ENCODE assay signal across 12 mouse cellular contexts in genomic region chr2:167949808-167950207, GRCm38 (mm10). TPM values are rescaled to one million over a fixed set of nuclear protein-coding genes. Genes with fewer than 3 reads are reported as not detected.
DNase-seq lines count a peak whose midpoint lies in the region; ATAC-seq and TF ChIP-seq lines count a peak whose summit lies in the region.
"Had no signal": no experiment of that assay in that cellular context is flagged by ENCODE, and none has a peak within 500 bp of the region (broad histone marks: within the 10 kb centered on the region; RNA-seq: fewer than 3 reads in every experiment).

No protein-coding gene starts in this region.

- H3K27me3 ChIP-seq in heart, embryonic 15.5 days, result no peaks in the 10 kb centered on the region
- no peaks in the 10 kb centered on the region for H3K27me3 ChIP-seq in liver, embryonic 15.5 days
- no peaks in the 10 kb centered on the region for H3K27me3 ChIP-seq in liver, postnatal 0 days (ENCODE audit: insufficient read depth, low read length)
- no peaks in the 10 kb centered on the region for H3K27me3 ChIP-seq in limb, embryonic 12.5 days

- ATAC-seq in heart, embryonic 15.5 days (replicated peaks; ENCODE audit: insufficient number of reproducible peaks, insufficient read depth, low FRiP score, low read depth), result no peak
- no peak for ATAC-seq in liver, embryonic 15.5 days (ENCODE audit: insufficient read depth)
- no peak for ATAC-seq in liver, postnatal 0 days
- ATAC-seq in activated CD4-positive, CD25-positive, alpha-beta regulatory T cell, adult 4 months, result peak; percentile 35
- ATAC-seq in limb, embryonic 12.5 days (ENCODE audit: insufficient number of reproducible peaks, insufficient read depth, low FRiP score, low TSS enrichment, low read depth), result no peak
- ATAC-seq: forebrain, embryonic 14.5 days had no signal

- DNase-seq in heart, adult 18-20 months, result no peak
- DNase-seq in liver, postnatal 0 days, result no peak
- no peak for DNase-seq in ovary, postnatal 10 days (ENCODE audit: low spot score)
- DNase-seq in left cerebral cortex, adult 18-20 months (ENCODE audit: low spot score in 2 of 2), result no peak
- DNase-seq: embryo, embryonic 11 days; right cerebral cortex, adult 18-20 months had no signal

- no peaks in the 10 kb centered on the region for H3K36me3 ChIP-seq in heart, embryonic 15.5 days
- no peaks in the 10 kb centered on the region for H3K36me3 ChIP-seq in liver, embryonic 15.5 days (replicated peaks)
- 0 out of 2 replicates have a peak, but pooled peaks cover 2% of the 10 kb centered on the region for H3K36me3 ChIP-seq in liver, postnatal 0 days (replicated peaks; ENCODE audit: insufficient read depth, low read length)
- peaks cover 8% of the 10 kb centered on the region; the same call in 1 of the 2 replicates for H3K36me3 ChIP-seq in limb, embryonic 12.5 days

- H3K4me3 ChIP-seq in heart, embryonic 15.5 days, result no peak overlapping the region
- no peak overlapping the region for H3K4me3 ChIP-seq in liver, embryonic 15.5 days (replicated peaks)
- no peak overlapping the region for H3K4me3 ChIP-seq in liver, postnatal 0 days (ENCODE audit: low read depth, low read length)
- H3K4me3 ChIP-seq in limb, embryonic 12.5 days (replicated peaks), result no peak overlapping the region

- no peak for TF ChIP-seq CTCF in liver, postnatal 0 days (IDR thresholded peaks at IDR 0.05; ENCODE audit: low read depth)

- peaks cover 52% of the 10 kb centered on the region for H3K4me1 ChIP-seq in heart, embryonic 15.5 days (replicated peaks)
- H3K4me1 ChIP-seq in liver, embryonic 15.5 days (replicated peaks), result peaks cover 77% of the 10 kb centered on the region
- peaks cover 63% of the 10 kb centered on the region for H3K4me1 ChIP-seq in liver, postnatal 0 days (ENCODE audit: insufficient read depth)
- peaks cover 26% of the 10 kb centered on the region for H3K4me1 ChIP-seq in limb, embryonic 12.5 days (replicated peaks)

- 63% methylated on average over 2 of the region's 2 CpGs for WGBS in heart, embryonic 15.5 days
- WGBS in liver, embryonic 15.5 days (ENCODE audit: insufficient replicate concordance), result 21% methylated on average over 2 of the region's 2 CpGs
- 44% methylated on average over 2 of the region's 2 CpGs for WGBS in liver, postnatal 0 days (ENCODE audit: insufficient replicate concordance)
- 67% methylated on average over 2 of the region's 2 CpGs for WGBS in limb, embryonic 12.5 days

- peak overlapping the region; percentile 53 for H3K27ac ChIP-seq in heart, embryonic 15.5 days
- peak overlapping the region; percentile 30; the same call in 1 of the 2 replicates for H3K27ac ChIP-seq in liver, embryonic 15.5 days (replicated peaks)
- no peak overlapping the region for H3K27ac ChIP-seq in liver, postnatal 0 days (ENCODE audit: low read depth)
- peak overlapping the region; percentile 23; the same call in 1 of the 2 replicates for H3K27ac ChIP-seq in limb, embryonic 12.5 days
- H3K27ac ChIP-seq: liver, embryonic 14.5 days had no signal

- H3K4me2 ChIP-seq in heart, embryonic 15.5 days, result no peak overlapping the region
- H3K4me2 ChIP-seq in liver, embryonic 15.5 days, result no peak overlapping the region
- no peak overlapping the region for H3K4me2 ChIP-seq in liver, postnatal 0 days (ENCODE audit: low read depth, low read length)
- no peak overlapping the region for H3K4me2 ChIP-seq in limb, embryonic 12.5 days

- no peak for TF ChIP-seq EP300 in liver, postnatal 0 days (IDR thresholded peaks at IDR 0.05; ENCODE audit: low read depth)

- H3K9me3 ChIP-seq in heart, embryonic 15.5 days (replicated peaks), result no peaks in the 10 kb centered on the region
- no peaks in the 10 kb centered on the region for H3K9me3 ChIP-seq in liver, embryonic 15.5 days (replicated peaks)
- H3K9me3 ChIP-seq in liver, postnatal 0 days (ENCODE audit: low read length), result no peaks in the 10 kb centered on the region
- no peaks in the 10 kb centered on the region for H3K9me3 ChIP-seq in limb, embryonic 12.5 days

- H3K9ac ChIP-seq in heart, embryonic 15.5 days, result no peak overlapping the region
- no peak overlapping the region for H3K9ac ChIP-seq in liver, embryonic 15.5 days
- H3K9ac ChIP-seq in liver, postnatal 0 days (replicated peaks), result no peak overlapping the region
- no peak overlapping the region for H3K9ac ChIP-seq in limb, embryonic 12.5 days (replicated peaks)
- H3K9ac ChIP-seq: liver, embryonic 14.5 days had no signal

RNA-seq across cellular contexts. Expression of gene Ptpn1, which starts 18.0 kb away (rescaled TPM):
- polyA plus RNA-seq in heart, embryonic 15.5 days (2015; fragmentation: Nextera tagmentation; extraction: Ambion mirVana), result 44.8 and 45.1 TPM in 2 replicates
- 10 to 100 TPM; 16.4 to 19.8 TPM for total RNA-seq in heart, adult 18-20 months (2021)
- 25.6 and 31.1 TPM in 2 replicates for polyA plus RNA-seq in liver, embryonic 15.5 days (2015; fragmentation: Nextera tagmentation; extraction: Ambion mirVana)
- 31.4 and 32.4 TPM in 2 replicates for polyA plus RNA-seq in liver, postnatal 0 days (2015; fragmentation: Nextera tagmentation; extraction: Ambion mirVana)
- polyA plus RNA-seq in activated CD4-positive, CD25-positive, alpha-beta regulatory T cell, adult 4 months (2017; shearing (Covaris generic)), result 100 to 1,000 TPM; 146 to 155 TPM
- polyA plus RNA-seq in limb, embryonic 12.5 days (2016; fragmentation: Nextera tagmentation; extraction: Ambion mirVana), result 51.7 and 60.1 TPM in 2 replicates
- 10 to 100 TPM; 60.8 to 62.7 TPM for total RNA-seq in left cerebral cortex, adult 18-20 months (2021)
